Mouse (Mus musculus) monocyte, adult 2 months (primary cell): ENCODE measurements at regions not wholly inside any gene's neighbourhood (a gene's known extent, or its start where the extent isn't known, plus 50 kb on each side); places are given as distances from the start of the nearest gene placed in this dataset.

Source experiments
- DNase-seq, 2 experiments: peaks; one replicate each; pipeline ENCODE4 v3.0.0; 2022; ENCODE audit warnings: low spot score in 2 of 2, low read depth in 1 of 2

DNA sequence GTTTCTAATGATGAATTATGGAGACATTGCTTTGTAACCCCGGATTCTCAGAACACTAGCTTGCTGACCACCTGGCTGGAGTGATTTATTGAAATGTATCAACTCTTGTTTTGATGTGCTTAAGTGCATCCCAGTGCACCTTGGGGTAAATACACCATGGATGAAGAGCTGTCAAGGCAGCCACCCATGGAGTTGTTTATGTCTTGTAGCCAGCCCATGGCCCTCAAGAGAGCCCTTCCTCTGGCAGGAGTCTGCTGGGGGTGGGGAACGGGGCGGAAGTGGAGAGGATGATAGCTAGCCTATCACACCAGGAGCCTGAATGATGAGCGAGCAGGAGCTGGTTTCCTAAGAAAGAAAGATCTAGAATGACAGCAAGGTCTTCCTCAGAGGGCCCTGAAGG is 128.6 kb upstream of the A1bg start:
- no peak for DNase-seq

- DNase-seq = no peak
These were observed 86.7 kb upstream of the A1bg start for GRCm38 (mm10) chr15:61009509-61009908.

DNA sequence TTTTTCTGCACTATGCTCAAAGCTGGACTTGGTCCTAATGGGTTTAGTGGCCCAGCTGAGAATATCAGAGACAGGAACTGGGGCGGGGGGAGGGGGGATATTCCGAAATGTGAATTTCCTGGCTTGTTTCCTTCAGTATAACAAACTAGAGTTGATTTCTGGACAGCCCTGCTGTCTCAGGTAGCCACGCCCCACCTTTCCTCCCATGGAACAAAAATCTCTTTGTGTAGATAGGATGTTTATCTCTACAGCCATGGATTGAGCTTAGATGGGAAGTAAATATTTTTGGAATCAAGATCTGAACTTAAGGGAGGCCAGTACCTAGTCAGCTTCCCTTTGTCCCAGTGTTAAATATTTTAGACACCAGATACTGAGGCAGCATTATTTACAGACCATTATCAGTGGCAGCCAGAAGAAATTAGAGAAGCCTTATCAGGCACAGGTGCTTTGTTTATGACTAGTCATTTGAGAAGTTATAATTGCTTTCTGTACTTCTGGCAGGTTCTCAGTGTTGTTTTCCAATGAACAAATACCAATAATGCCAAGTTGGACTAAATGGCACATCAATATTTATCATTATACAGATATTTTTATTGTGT is 84.7 kb upstream of the A1bg start:
- DNase-seq = no peak

GRCm38 (mm10) chr15:61006608-61007007 is 83.8 kb upstream of the A1bg start:
- no peak for DNase-seq

- DNase-seq = no peak
These were observed 71.3 kb upstream of the A1bg start for GRCm38 (mm10) chr15:60993971-60994690.

DNA sequence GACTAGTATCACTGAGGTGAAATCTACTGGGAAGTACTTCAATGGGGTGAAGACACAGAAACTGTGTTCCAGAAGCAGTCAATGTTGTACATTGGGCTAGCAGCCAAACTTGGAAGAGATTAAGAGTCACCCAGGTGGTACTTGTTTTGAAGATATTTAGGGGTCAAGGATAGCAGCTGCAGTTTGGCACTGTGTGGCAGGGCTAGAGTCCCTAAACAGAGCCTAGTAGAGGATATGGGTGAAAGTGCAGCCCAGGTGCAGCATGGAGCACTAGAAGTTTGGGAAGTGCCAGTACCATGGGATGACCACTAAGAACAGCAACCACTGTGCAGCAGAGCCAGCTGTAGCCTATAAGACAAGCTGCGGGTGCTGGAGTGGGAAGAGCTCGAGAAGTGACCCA is 70.6 kb upstream of the A1bg start:
- no peak for DNase-seq

GRCm38 (mm10) chr15:60982576-60982975 is 59.8 kb upstream of the A1bg start:
- no peak for DNase-seq
